Mouse (Mus musculus): ENCODE results near the gene Fam89b.

DNA sequence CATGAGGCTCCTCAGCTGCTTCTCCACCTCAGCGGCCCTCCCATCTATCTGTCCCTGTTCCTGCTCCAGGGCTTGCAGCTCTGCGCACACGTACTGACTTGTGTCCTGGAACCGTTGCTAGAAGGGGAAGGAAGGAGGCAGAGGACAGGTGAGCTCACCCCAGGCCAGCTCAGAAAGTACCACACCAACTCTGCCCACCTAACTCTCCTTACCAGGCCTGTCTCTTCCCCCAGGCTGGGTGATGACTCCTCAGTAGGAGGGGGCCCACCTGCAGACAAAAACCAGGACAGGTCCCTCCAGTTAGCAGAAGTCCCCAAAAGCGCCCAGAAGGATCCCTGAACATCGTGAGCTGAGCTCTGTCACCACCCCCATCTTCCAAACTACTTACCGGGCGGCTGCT lies 18.9 kb downstream of the Fam89b start:
- TF ChIP-seq CTCF (conservative IDR thresholded peaks at IDR 0.05; ENCODE audit: low read length) (no peak), POU5F1 (IDR thresholded peaks at IDR 0.05; ENCODE audit: borderline replicate concordance, low read length) (no peak)

Data from E14TG2a.4 (cell line).